Mouse (Mus musculus): ENCODE results near the gene Krtap5-1. TPM values are rescaled to one million over a fixed set of nuclear protein-coding genes. Genes with fewer than 3 reads are reported as not detected.
"Not testable (repeated sequence)": the region's sequence is repeated elsewhere in the genome, so short reads cannot be mapped to it uniquely, and the experiment has no call there.

Krtap5-1 gene
- total RNA-seq (2021): not detected

GRCm38 (mm10) chr7:142297018-142297417 is at the start of gene Krtap5-1:
Gene Krtap5-1, minus strand, starts transcription at chr7:142297118.
- DNase-seq (ENCODE audit: low spot score in 2 of 2); intact Hi-C loops (cut with DNase I): not testable (repeated sequence)

DNA sequence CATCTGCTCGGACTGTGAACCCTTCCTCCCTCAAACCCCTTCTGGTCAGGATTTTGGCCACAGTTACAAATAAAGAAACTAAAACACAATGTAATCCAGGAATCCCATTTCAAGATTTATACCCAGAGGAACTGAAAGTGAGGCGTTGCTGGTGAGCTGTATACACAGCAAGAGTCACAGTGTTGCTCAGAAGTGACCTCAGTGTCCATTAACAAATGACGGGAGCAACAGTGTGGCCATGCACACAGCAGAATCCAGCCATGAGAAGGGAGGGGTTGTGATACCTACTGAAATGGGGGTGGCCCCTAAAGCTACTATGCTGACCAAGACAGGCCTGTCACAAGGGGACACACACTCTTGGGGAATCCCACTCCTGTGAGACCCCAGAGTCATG is 45.3 kb upstream of the Krtap5-1 start:
- intact Hi-C loops (cut with DNase I): no loop called here

DNA sequence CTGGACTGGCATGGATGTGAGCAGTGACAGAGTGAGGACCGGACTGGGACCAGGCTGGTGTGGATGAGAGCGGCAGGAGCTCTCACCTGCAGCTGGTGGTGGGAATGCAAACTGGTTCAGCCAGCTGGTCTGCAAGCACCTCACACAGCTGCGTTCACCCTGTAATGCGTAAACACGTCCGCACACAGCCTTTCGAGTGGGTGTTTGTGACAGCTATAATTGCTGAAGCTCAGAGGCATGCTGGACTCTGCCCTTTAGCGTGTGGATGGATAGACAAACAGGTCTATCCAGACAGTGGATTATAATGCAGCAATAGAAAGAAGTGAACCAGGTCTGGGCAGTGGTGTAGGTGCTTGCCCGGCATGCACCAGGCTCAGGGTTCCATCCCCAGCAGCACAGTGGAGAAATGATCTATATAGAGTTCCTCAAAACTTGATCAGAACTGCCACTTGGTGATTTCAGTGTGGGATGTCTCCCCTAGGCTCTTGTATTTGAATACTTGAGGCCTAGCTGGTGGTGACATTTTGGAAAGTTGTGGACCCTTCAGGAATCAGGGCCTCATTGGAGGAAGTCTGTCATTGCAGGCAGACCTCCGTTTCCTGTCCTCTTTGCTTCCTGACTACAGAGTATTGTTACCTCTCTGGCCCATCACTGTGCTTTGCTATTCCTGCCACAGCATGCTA is 44.8 kb upstream of the Krtap5-1 start:
- intact Hi-C loops (cut with DNase I): no loop called here
- DNase-seq (ENCODE audit: low spot score in 2 of 2): no peak

More for the DNA sequence above, 45.3 kb upstream of the Krtap5-1 start:
- no peak for DNase-seq (ENCODE audit: low spot score in 2 of 2)

GRCm38 (mm10) chr7:142340269-142340970 is 43.5 kb upstream of the Krtap5-1 start:
- peak in 1 of 2 experiments; percentile 34 for DNase-seq (ENCODE audit: low spot score in 2 of 2)
- intact Hi-C loops (cut with DNase I): no loop called here

DNA sequence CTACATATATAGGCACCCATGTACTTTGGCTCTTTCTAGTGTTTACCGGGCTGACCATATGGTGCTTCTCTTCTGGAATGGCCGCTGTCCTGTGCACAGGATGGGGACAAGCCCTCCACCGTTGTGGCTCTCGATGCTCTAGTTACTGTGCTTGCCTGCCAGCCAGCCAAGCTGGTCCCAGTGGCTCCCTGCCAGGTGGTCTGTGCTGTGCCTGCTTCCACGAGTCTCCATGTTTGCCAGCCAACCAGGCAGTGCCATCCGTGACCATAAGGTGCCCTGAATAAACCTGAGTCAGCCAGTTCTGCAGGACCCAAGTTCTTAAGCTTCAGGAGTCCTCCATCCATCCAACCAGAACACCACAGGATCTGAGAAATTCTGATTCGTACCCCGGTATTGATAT is 38.2 kb upstream of the Krtap5-1 start:
- DNase-seq (ENCODE audit: low spot score in 2 of 2): no peak
- intact Hi-C loops (cut with DNase I): loop anchor here (2.0 kb wide), 1 partner anchor 246 kb away; no protein-coding TSS in a partner anchor

DNA sequence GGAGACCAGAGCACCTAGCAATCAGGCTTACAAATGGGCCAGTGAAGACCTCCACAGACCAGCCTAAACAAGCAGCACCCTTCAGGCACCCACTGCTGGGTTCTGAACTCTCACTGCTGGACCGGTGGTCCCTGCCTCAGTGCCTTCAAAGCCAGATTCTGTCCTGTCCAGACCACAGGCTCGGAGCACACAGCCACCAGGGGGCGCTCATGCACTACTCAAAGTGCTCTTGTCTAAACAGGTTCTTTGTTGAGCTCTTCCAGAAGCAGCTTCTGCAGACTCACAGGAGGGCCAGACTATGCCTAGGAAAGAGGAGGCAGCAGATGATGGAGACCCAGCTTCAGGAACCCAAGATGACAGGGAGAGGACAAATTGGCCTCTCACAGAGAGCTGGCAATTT is 37.3 kb upstream of the Krtap5-1 start:
- peak; percentile 89 for DNase-seq (ENCODE audit: low spot score in 2 of 2)

DNA sequence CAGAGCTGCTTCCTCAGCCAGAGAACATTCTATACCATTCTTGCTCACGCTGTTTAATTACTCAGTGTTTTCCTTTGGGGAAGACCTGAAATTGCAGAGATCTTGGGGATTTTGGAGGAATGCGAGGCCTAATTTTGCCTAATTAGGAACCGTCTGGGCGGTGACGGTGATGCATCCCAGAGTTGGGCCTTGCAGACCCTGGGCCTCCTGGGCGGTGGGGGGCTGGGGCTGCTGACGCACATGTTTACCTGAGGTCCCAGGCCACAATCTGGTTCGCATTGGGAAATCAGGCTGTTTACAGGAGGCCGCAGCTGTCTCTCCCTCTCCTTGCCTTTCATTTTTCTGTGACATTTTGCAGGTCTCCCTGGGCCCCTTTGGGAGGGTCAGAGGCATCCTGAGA is 35.8 kb upstream of the Krtap5-1 start:
- intact Hi-C loops (cut with DNase I): loop anchor here (5.0 kb wide), 2 partner anchors 165 to 345 kb away; partner anchors contain the start of gene Tnnt3
- not testable (repeated sequence) for DNase-seq (ENCODE audit: low spot score in 2 of 2)

More for the DNA sequence above, 37.3 kb upstream of the Krtap5-1 start:
- intact Hi-C loops (cut with DNase I): loop anchor here (1.0 to 5.0 kb wide), 4 partner anchors 101 to 343 kb away; partner anchors contain the start of gene Tnnt3

DNA sequence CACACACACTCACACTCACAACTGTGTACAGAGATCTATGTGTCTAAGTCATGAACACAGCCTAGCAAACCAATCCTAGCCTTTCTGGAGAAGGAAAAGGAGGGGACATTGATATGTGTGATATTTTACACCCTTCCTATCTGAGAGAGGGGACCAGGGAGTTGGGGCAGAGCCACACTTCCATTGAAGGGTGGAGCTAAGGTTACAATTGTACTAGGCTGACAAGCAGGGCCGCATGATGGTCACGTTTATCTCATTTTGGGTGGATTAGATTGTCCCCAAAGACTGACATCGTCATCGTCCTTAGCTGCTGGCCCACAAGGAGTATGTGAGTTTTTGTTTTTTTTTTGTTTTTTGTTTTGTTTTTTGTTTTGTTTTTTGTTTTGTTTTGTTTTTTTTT is 34.4 kb upstream of the Krtap5-1 start:
- DNase-seq (ENCODE audit: low spot score in 2 of 2): no peak
- intact Hi-C loops (cut with DNase I): loop anchor here (5.0 kb wide), 2 partner anchors 166 to 346 kb away; partner anchors contain the start of gene Tnnt3

- intact Hi-C loops (cut with DNase I): loop anchor here (5.0 kb wide), 2 partner anchors 167 to 347 kb away; partner anchors contain the start of gene Tnnt3
- DNase-seq (ENCODE audit: low spot score in 2 of 2): no peak
These were observed 33.4 kb upstream of the Krtap5-1 start for GRCm38 (mm10) chr7:142330271-142330724.

GRCm38 (mm10) chr7:142328507-142328906 is 31.6 kb upstream of the Krtap5-1 start:
- DNase-seq (ENCODE audit: low spot score in 2 of 2): no peak
- intact Hi-C loops (cut with DNase I): no loop called here

GRCm38 (mm10) chr7:142326714-142327445 is 30.0 kb upstream of the Krtap5-1 start:
- intact Hi-C loops (cut with DNase I): no loop called here
- DNase-seq (ENCODE audit: low spot score in 2 of 2): no peak

GRCm38 (mm10) chr7:142323396-142324117 is 26.6 kb upstream of the Krtap5-1 start:
- intact Hi-C loops (cut with DNase I): no loop called here
- DNase-seq (ENCODE audit: low spot score in 2 of 2): peak in 1 of 2 experiments; percentile 20

DNA sequence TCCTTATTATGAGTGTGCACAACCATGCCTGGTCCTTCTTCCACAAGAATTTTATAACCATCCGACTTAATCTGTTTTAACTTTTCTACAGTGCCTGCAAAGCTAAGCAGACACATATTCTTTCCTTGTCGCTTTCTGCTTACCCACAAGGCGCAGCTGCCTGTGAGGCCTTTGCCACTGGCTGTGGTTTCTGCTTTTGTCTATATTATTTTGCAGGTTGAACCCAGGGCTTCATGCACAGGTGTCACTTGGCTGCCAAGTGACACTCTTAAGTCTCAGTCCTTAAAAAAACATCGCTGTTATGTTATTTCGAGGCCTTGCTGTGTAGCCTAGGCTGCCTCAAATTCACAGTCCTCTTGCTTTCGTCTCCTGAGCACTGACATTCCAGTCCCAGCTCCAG is 25.7 kb upstream of the Krtap5-1 start:
- no peak for DNase-seq (ENCODE audit: low spot score in 2 of 2)
- intact Hi-C loops (cut with DNase I): no loop called here

- intact Hi-C loops (cut with DNase I); DNase-seq (ENCODE audit: low spot score in 2 of 2): not testable (repeated sequence)
These were observed 24.9 kb upstream of the Krtap5-1 start for GRCm38 (mm10) chr7:142321637-142322306.

- intact Hi-C loops (cut with DNase I): no loop called here
- DNase-seq (ENCODE audit: low spot score in 2 of 2): no peak
These were observed 24.0 kb upstream of the Krtap5-1 start for GRCm38 (mm10) chr7:142320906-142321305.

- DNase-seq (ENCODE audit: low spot score in 2 of 2): no peak
These were observed 22.2 kb upstream of the Krtap5-1 start for GRCm38 (mm10) chr7:142319124-142319523.

DNA sequence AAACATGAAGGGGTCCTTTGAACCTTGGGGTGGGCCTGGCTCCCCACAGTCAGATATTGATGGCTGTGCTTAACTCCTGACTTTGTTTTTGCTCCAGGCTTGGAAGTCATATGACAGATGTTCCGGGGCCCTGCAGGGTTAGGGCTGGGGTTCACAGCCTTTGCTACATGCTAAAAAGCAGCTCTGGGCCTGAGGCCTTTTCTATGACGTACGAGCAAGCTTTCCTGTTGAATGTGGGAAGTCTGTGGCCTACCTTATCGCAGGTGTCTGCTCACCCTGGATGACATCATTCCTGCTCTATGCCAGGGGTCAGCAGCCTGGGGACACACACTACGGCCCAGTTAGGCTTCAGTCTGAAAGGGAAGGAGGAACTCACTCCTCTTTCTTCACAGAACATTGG is 20.3 kb upstream of the Krtap5-1 start:
- no peak for DNase-seq (ENCODE audit: low spot score in 2 of 2)
- intact Hi-C loops (cut with DNase I): loop anchor here (2.0 to 5.0 kb wide), 2 partner anchors 180 to 264 kb away; partner anchors contain the start of gene Tnnt3

More at GRCm38 (mm10) chr7:142319124-142319523, 22.2 kb upstream of the Krtap5-1 start:
- intact Hi-C loops (cut with DNase I): loop anchor here (5.0 kb wide), 1 partner anchor 178 kb away; the partner anchor contains the start of gene Tnnt3

GRCm38 (mm10) chr7:142316558-142316957 is 19.6 kb upstream of the Krtap5-1 start:
- peak; percentile 43 to 48 for DNase-seq (ENCODE audit: low spot score in 2 of 2)
- intact Hi-C loops (cut with DNase I): loop anchor here (1.0 to 5.0 kb wide), 3 partner anchors 181 to 359 kb away; partner anchors contain the start of gene Tnnt3

All from left cerebral cortex, postnatal 25 days (tissue).